Mouse (Mus musculus) megakaryocyte, embryonic 14.5 days (primary cell): Measurements from ENCODE around the gene Mindy4.

Experiments
- FLI1 ChIP-seq: IDR thresholded peaks from 2 replicates; pipeline ENCODE4 v1.6.1; 2012; ENCODE audit warnings: low read length, inconsistent platforms, mixed read lengths
- GATA1 ChIP-seq: IDR thresholded peaks from 3 replicates; pipeline ENCODE4 v1.6.1; 2012; ENCODE audit warnings: mixed read lengths, low read length, inconsistent platforms, borderline replicate concordance

DNA sequence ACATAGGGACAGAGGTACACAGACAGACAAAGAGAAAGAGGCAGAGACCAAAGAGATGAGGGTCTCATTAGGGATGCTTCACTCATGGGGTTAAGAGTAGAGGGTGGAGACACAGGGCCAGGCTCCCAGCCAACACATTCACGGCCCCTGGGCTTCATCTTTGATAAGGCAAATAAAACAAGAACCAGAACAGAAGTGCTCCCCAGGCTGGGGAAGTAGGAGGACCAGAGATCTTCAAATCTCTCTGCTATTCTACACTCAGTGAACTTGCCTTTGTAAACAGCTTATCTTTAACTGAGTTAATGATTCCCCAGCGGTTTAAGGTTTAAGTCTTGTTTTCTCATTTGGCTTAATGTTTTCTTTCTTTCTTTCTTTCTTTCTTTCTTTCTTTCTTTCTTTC, 27.7 kb upstream of the Mindy4 start:
- TF ChIP-seq GATA1: no peak
- TF ChIP-seq FLI1: no peak
